Comparison of ENCODE assay signal across 11 mouse cellular contexts in the genomic region with DNA sequence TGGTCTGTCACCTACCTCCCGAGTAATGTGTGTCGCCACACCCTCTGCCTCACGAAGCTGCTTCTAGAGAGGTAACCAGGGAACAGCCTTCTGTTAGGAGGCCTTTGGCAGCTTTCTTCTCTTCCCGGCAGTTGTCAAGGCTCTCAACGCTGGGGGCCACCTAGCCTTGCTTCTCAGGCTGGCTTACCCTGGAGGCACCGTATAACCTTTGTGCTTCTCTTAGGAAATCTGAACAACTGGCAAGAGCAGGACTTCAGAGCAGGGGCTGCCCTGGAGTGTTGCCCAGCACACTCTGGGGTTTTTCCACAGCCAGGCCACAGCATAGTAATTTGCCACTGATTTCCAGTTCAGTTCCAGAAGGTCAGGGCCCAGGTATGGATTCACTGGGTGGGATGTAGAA. TPM values are rescaled to one million over a fixed set of nuclear protein-coding genes. Genes with fewer than 3 reads are reported as not detected.
A peak's percentile ranks its signal among the peaks of the same experiment; 100 is the strongest.
DNase-seq lines count a peak whose midpoint lies in the region; ATAC-seq and TF ChIP-seq lines count a peak whose summit lies in the region.
"Had no signal": no experiment of that assay in that cellular context is flagged by ENCODE, and none has a peak within 500 bp of the region (broad histone marks: within the 10 kb centered on the region; RNA-seq: fewer than 3 reads in every experiment).

No protein-coding gene starts in this region.

- peaks cover 6% of the 10 kb centered on the region; the same call in 1 of the 2 replicates for H3K4me1 ChIP-seq in hindbrain, embryonic 15.5 days (replicated peaks)
- H3K4me1 ChIP-seq in hindbrain, postnatal 0 days (ENCODE audit: insufficient read depth, low read length): no peaks in the 10 kb centered on the region
- peaks cover 29% of the 10 kb centered on the region; the same call in 1 of the 2 replicates for H3K4me1 ChIP-seq in spleen, adult 2 months (ENCODE audit: control insufficient read depth, insufficient read depth, insufficient read length)
- peaks cover 13% of the 10 kb centered on the region for H3K4me1 ChIP-seq in intestine, embryonic 15.5 days (replicated peaks)

- H3K27me3 ChIP-seq in hindbrain, embryonic 15.5 days: no peaks in the 10 kb centered on the region
- H3K27me3 ChIP-seq in hindbrain, postnatal 0 days (ENCODE audit: insufficient read depth, low read length): no peaks in the 10 kb centered on the region
- no peaks in the 10 kb centered on the region for H3K27me3 ChIP-seq in spleen, adult 2 months (ENCODE audit: control insufficient read depth, insufficient read depth, low read length)
- H3K27me3 ChIP-seq in intestine, embryonic 15.5 days (replicated peaks): no peaks in the 10 kb centered on the region
- H3K27me3 ChIP-seq: lung, embryonic 15.5 days had no signal

- TF ChIP-seq POLR2A in spleen, adult 2 months (IDR thresholded peaks at IDR 0.05; ENCODE audit: low read depth, low read length): no peak

- peak overlapping the region; percentile 17; the same call in 1 of the 2 replicates for H3K27ac ChIP-seq in hindbrain, embryonic 15.5 days (replicated peaks)
- no peak overlapping the region for H3K27ac ChIP-seq in hindbrain, postnatal 0 days
- H3K27ac ChIP-seq in spleen, adult 2 months (ENCODE audit: insufficient read depth, low read length): peak overlapping the region; percentile 42; the same call in 1 of the 2 replicates
- H3K27ac ChIP-seq in intestine, embryonic 15.5 days: peak overlapping the region; percentile 10; the same call in 1 of the 2 replicates
- H3K27ac ChIP-seq: lung, embryonic 15.5 days had no signal

- no peak overlapping the region for H3K9ac ChIP-seq in hindbrain, embryonic 15.5 days
- H3K9ac ChIP-seq in hindbrain, postnatal 0 days (replicated peaks; ENCODE audit: low read length): no peak overlapping the region
- no peak overlapping the region for H3K9ac ChIP-seq in intestine, embryonic 15.5 days
- H3K9ac ChIP-seq: lung, embryonic 15.5 days had no signal

- no peak overlapping the region for H3K4me3 ChIP-seq in hindbrain, embryonic 15.5 days
- no peak overlapping the region for H3K4me3 ChIP-seq in hindbrain, postnatal 0 days (ENCODE audit: low read length)
- H3K4me3 ChIP-seq in spleen, adult 2 months (ENCODE audit: extremely low read depth, insufficient read depth, insufficient read length): no peak overlapping the region
- H3K4me3 ChIP-seq in intestine, embryonic 15.5 days (replicated peaks): no peak overlapping the region
- H3K4me3 ChIP-seq: lung, embryonic 15.5 days had no signal

- no peak overlapping the region for H3K4me2 ChIP-seq in hindbrain, embryonic 15.5 days
- no peak overlapping the region for H3K4me2 ChIP-seq in hindbrain, postnatal 0 days (ENCODE audit: low read depth, low read length)
- no peak overlapping the region for H3K4me2 ChIP-seq in intestine, embryonic 15.5 days (replicated peaks)
- H3K4me2 ChIP-seq: lung, embryonic 15.5 days had no signal

- TF ChIP-seq CTCF in hindbrain, postnatal 0 days (IDR thresholded peaks at IDR 0.05; ENCODE audit: low read depth): no peak
- no peak for TF ChIP-seq CTCF in spleen, adult 2 months (IDR thresholded peaks at IDR 0.05; ENCODE audit: extremely low read depth, insufficient read depth, insufficient read length, insufficient replicate concordance)

- DNase-seq in hindbrain, postnatal 0 days (ENCODE audit: low spot score): no peak
- no peak for DNase-seq in spleen, adult 2 months (ENCODE audit: low read depth in 1 of 2, low spot score in 2 of 2)
- no peak for DNase-seq in spleen, adult 18-20 months
- DNase-seq in lung, postnatal 36 days: peak; percentile 42
- DNase-seq in urinary bladder, postnatal 25 days (ENCODE audit: low spot score): no peak
- no peak for DNase-seq in urinary bladder, adult 18-20 months (ENCODE audit: low spot score in 2 of 2)
- DNase-seq: embryo, embryonic 11 days; heart, adult 11 months had no signal

- 73% methylated on average over 6 of the region's 6 CpGs for WGBS in hindbrain, embryonic 15.5 days
- 55% methylated on average over 6 of the region's 6 CpGs for WGBS in hindbrain, postnatal 0 days
- 68% methylated on average over 6 of the region's 6 CpGs for WGBS in spleen, adult 2 months
- 62% methylated on average over 6 of the region's 6 CpGs for WGBS in intestine, embryonic 15.5 days

- H3K9me3 ChIP-seq in hindbrain, embryonic 15.5 days: no peaks in the 10 kb centered on the region
- no peaks in the 10 kb centered on the region for H3K9me3 ChIP-seq in hindbrain, postnatal 0 days (ENCODE audit: low read length)
- no peaks in the 10 kb centered on the region for H3K9me3 ChIP-seq in intestine, embryonic 15.5 days
- H3K9me3 ChIP-seq: lung, embryonic 15.5 days had no signal

- no peaks in the 10 kb centered on the region for H3K36me3 ChIP-seq in hindbrain, embryonic 15.5 days
- no peaks in the 10 kb centered on the region for H3K36me3 ChIP-seq in hindbrain, postnatal 0 days (ENCODE audit: insufficient read depth, low read length)
- H3K36me3 ChIP-seq in spleen, adult 2 months (ENCODE audit: control insufficient read depth, insufficient read depth, low read length): peaks cover 14% of the 10 kb centered on the region
- H3K36me3 ChIP-seq in intestine, embryonic 15.5 days: 0 out of 2 replicates have a peak, but pooled peaks cover 2% of the 10 kb centered on the region

- no peak for ATAC-seq in hindbrain, embryonic 15.5 days (ENCODE audit: low FRiP score, low read depth)
- no peak for ATAC-seq in hindbrain, postnatal 0 days
- ATAC-seq in intestine, embryonic 15.5 days: peak; percentile 46; the same call in 1 of the 2 replicates

RNA-seq across cellular contexts. Expression of gene Fam117a, which starts 13.5 kb away (rescaled TPM):
- 3.1 and 3.6 TPM in 2 replicates for polyA plus RNA-seq in hindbrain, embryonic 15.5 days (2015; fragmentation: Nextera tagmentation; extraction: Ambion mirVana)
- 5.6 and 10.7 TPM in 2 replicates for total RNA-seq in hindbrain, postnatal 0 days (2014; rRNA removed)
- polyA plus RNA-seq in hindbrain, postnatal 0 days (2015; fragmentation: Nextera tagmentation; extraction: Ambion mirVana): 1.9 and 2.8 TPM in 2 replicates
- polyA plus RNA-seq in spleen, adult 2 months (2012; rRNA removed): 123 and 142 TPM in 2 replicates
- polyA plus RNA-seq in intestine, embryonic 15.5 days (2015; fragmentation: Nextera tagmentation; extraction: Ambion mirVana): 9.6 and 10.7 TPM in 2 replicates

RNA-seq across cellular contexts. Expression of gene Slc35b1, which starts 34.2 kb away (rescaled TPM):
- 137 and 140 TPM in 2 replicates for polyA plus RNA-seq in hindbrain, embryonic 15.5 days (2015; fragmentation: Nextera tagmentation; extraction: Ambion mirVana)
- 107 and 109 TPM in 2 replicates for total RNA-seq in hindbrain, postnatal 0 days (2014; rRNA removed)
- polyA plus RNA-seq in hindbrain, postnatal 0 days (2015; fragmentation: Nextera tagmentation; extraction: Ambion mirVana): 158 and 159 TPM in 2 replicates
- polyA plus RNA-seq in spleen, adult 2 months (2012; rRNA removed): 40.9 and 44.9 TPM in 2 replicates
- 103 and 108 TPM in 2 replicates for polyA plus RNA-seq in intestine, embryonic 15.5 days (2015; fragmentation: Nextera tagmentation; extraction: Ambion mirVana)

RNA-seq across cellular contexts. Expression of gene Kat7, which starts 40.2 kb away (rescaled TPM):
- 60.5 and 66.2 TPM in 2 replicates for polyA plus RNA-seq in hindbrain, embryonic 15.5 days (2015; fragmentation: Nextera tagmentation; extraction: Ambion mirVana)
- 64.4 and 69.0 TPM in 2 replicates for total RNA-seq in hindbrain, postnatal 0 days (2014; rRNA removed)
- polyA plus RNA-seq in hindbrain, postnatal 0 days (2015; fragmentation: Nextera tagmentation; extraction: Ambion mirVana): 59.0 and 66.6 TPM in 2 replicates
- 25.2 and 29.4 TPM in 2 replicates for polyA plus RNA-seq in spleen, adult 2 months (2012; rRNA removed)
- polyA plus RNA-seq in intestine, embryonic 15.5 days (2015; fragmentation: Nextera tagmentation; extraction: Ambion mirVana): 67.3 and 68.7 TPM in 2 replicates

Comparison
In these comparisons a context has a peak if more than half of its experiments do, and no peak if none do; other contexts are left out.
1. RNA of gene Fam117a, which starts 13.5 kb away (polyA plus RNA-seq): 123 to 142 TPM in spleen, adult 2 months; 9.6 to 10.7 TPM in intestine, embryonic 15.5 days, 3.1 to 3.6 TPM in hindbrain, embryonic 15.5 days and 1.9 to 2.8 TPM in hindbrain, postnatal 0 days; every median in the first group is over 10 times any median in the second.